Mouse (Mus musculus): ENCODE measurements around the gene Fance. TPM values are rescaled to one million over a fixed set of nuclear protein-coding genes. Genes with fewer than 3 reads are reported as not detected.

Fance gene
- polyA plus RNA-seq, 2 experiments, result 5.5 to 9.4 TPM

GRCm38 (mm10) chr17:28283199-28283598 is 30.1 kb upstream of the Fance start:
- peaks cover 0 to 10% of the 10 kb centered on the region in 2 experiments; a peak in 2 of 4 replicates for H3K4me1 ChIP-seq (replicated peaks; ENCODE audit: control insufficient read depth in 2 of 2, insufficient read depth in 2 of 2, low read length in 1 of 2)
- no peak overlapping the region for H3K4me3 ChIP-seq (ENCODE audit: insufficient read depth in 1 of 2, low read depth in 2 of 2, low read length in 2 of 2)
- no peaks in the 10 kb centered on the region for H3K9me3 ChIP-seq (ENCODE audit: control insufficient read depth, low read length)
- no peak overlapping the region for H3K9ac ChIP-seq (replicated peaks)
- TF ChIP-seq EP300 (IDR thresholded peaks at IDR 0.05; ENCODE audit: low read depth) (no peak), CTCF (IDR thresholded peaks at IDR 0.05; ENCODE audit: low read depth) (no peak)
- no peak for DNase-seq (ENCODE audit: low read depth in 3 of 3, low spot score in 3 of 3)
- H3K36me3 ChIP-seq (replicated peaks; ENCODE audit: control insufficient read depth, insufficient read depth, low read depth), result no peaks in the 10 kb centered on the region
- no peaks in the 10 kb centered on the region for H3K27me3 ChIP-seq (ENCODE audit: control insufficient read depth, insufficient read depth, low read length)
- H3K4me2 ChIP-seq (ENCODE audit: low read depth), result no peak overlapping the region
- no peak for ATAC-seq (ENCODE audit: insufficient read depth)
- H3K27ac ChIP-seq, result no peak overlapping the region
- 70% methylated on average over 10 of the region's 10 CpGs for WGBS (ENCODE audit: insufficient replicate concordance)

- no peaks in the 10 kb centered on the region for H3K27me3 ChIP-seq (ENCODE audit: control insufficient read depth, insufficient read depth, low read length)
- no peaks in the 10 kb centered on the region for H3K36me3 ChIP-seq (replicated peaks; ENCODE audit: control insufficient read depth, insufficient read depth, low read depth)
- 55% methylated on average over 10 of the region's 10 CpGs for WGBS (ENCODE audit: insufficient replicate concordance)
- H3K9ac ChIP-seq (replicated peaks), result no peak overlapping the region
- no peak overlapping the region for H3K27ac ChIP-seq
- TF ChIP-seq CTCF (IDR thresholded peaks at IDR 0.05; ENCODE audit: low read depth) (no peak), EP300 (IDR thresholded peaks at IDR 0.05; ENCODE audit: low read depth) (no peak)
- H3K4me2 ChIP-seq (ENCODE audit: low read depth), result no peak overlapping the region
- DNase-seq (ENCODE audit: low read depth in 3 of 3, low spot score in 3 of 3) (no peak), ATAC-seq (ENCODE audit: insufficient read depth) (no peak)
- H3K4me1 ChIP-seq (replicated peaks; ENCODE audit: control insufficient read depth in 2 of 2, insufficient read depth in 2 of 2, low read length in 1 of 2), result peaks cover 0 to 7% of the 10 kb centered on the region in 2 experiments; a peak in 3 of 4 replicates
- no peaks in the 10 kb centered on the region for H3K9me3 ChIP-seq (ENCODE audit: control insufficient read depth, low read length)
- H3K4me3 ChIP-seq (ENCODE audit: insufficient read depth in 1 of 2, low read depth in 2 of 2, low read length in 2 of 2), result no peak overlapping the region
Observed at GRCm38 (mm10) chr17:28286133-28286532, 27.2 kb upstream of the Fance start.

- TF ChIP-seq CTCF (IDR thresholded peaks at IDR 0.05; ENCODE audit: low read depth) (peak; percentile 20; the same call in 1 of the 2 replicates), EP300 (IDR thresholded peaks at IDR 0.05; ENCODE audit: low read depth) (no peak)
- no peak for ATAC-seq (ENCODE audit: insufficient read depth)
- WGBS (ENCODE audit: insufficient replicate concordance), result 56% methylated on average over 5 of the region's 5 CpGs
- no peaks in the 10 kb centered on the region for H3K36me3 ChIP-seq (replicated peaks; ENCODE audit: control insufficient read depth, insufficient read depth, low read depth)
- no peak overlapping the region for H3K27ac ChIP-seq
- no peaks in the 10 kb centered on the region for H3K27me3 ChIP-seq (ENCODE audit: control insufficient read depth, insufficient read depth, low read length)
- H3K4me1 ChIP-seq (replicated peaks; ENCODE audit: control insufficient read depth in 2 of 2, insufficient read depth in 2 of 2, low read length in 1 of 2), result peaks cover 0 to 11% of the 10 kb centered on the region in 2 experiments; a peak in 3 of 4 replicates
- no peak overlapping the region for H3K9ac ChIP-seq (replicated peaks)
- H3K9me3 ChIP-seq (ENCODE audit: control insufficient read depth, low read length), result no peaks in the 10 kb centered on the region
- H3K4me2 ChIP-seq (ENCODE audit: low read depth), result no peak overlapping the region
- H3K4me3 ChIP-seq (ENCODE audit: insufficient read depth in 1 of 2, low read depth in 2 of 2, low read length in 2 of 2), result no peak overlapping the region
- DNase-seq (ENCODE audit: low read depth in 3 of 3, low spot score in 3 of 3), result no peak
Observed at GRCm38 (mm10) chr17:28286964-28287363, 26.4 kb upstream of the Fance start.

- Histone ChIP-seq H3K4me2 (ENCODE audit: low read depth) (no peak overlapping the region), H3K27me3 (ENCODE audit: control insufficient read depth, insufficient read depth, low read length) (no peaks in the 10 kb centered on the region), H3K27ac (no peak overlapping the region), H3K4me1 (replicated peaks; ENCODE audit: control insufficient read depth in 2 of 2, insufficient read depth in 2 of 2, low read length in 1 of 2) (peaks cover 0 to 11% of the 10 kb centered on the region in 2 experiments; a peak in 3 of 4 replicates), H3K9me3 (ENCODE audit: control insufficient read depth, low read length) (no peaks in the 10 kb centered on the region), H3K36me3 (replicated peaks; ENCODE audit: control insufficient read depth, insufficient read depth, low read depth) (no peaks in the 10 kb centered on the region), H3K4me3 (ENCODE audit: insufficient read depth in 1 of 2, low read depth in 2 of 2, low read length in 2 of 2) (no peak overlapping the region), H3K9ac (replicated peaks) (no peak overlapping the region)
- no peak for TF ChIP-seq EP300 (IDR thresholded peaks at IDR 0.05; ENCODE audit: low read depth)
- TF ChIP-seq CTCF (IDR thresholded peaks at IDR 0.05; ENCODE audit: low read depth), result no peak
- ATAC-seq (ENCODE audit: insufficient read depth), result peak; percentile 35; the same call in 1 of the 2 replicates
- 47% methylated on average over 8 of the region's 8 CpGs for WGBS (ENCODE audit: insufficient replicate concordance)
- DNase-seq (ENCODE audit: low read depth in 3 of 3, low spot score in 3 of 3), result no peak
Observed at GRCm38 (mm10) chr17:28287578-28287977, 25.7 kb upstream of the Fance start.

GRCm38 (mm10) chr17:28287980-28288379 is 25.3 kb upstream of the Fance start:
- Histone ChIP-seq H3K4me1 (replicated peaks; ENCODE audit: control insufficient read depth in 2 of 2, insufficient read depth in 2 of 2, low read length in 1 of 2) (peaks cover 0 to 11% of the 10 kb centered on the region in 2 experiments; a peak in 3 of 4 replicates), H3K4me2 (ENCODE audit: low read depth) (no peak overlapping the region), H3K36me3 (replicated peaks; ENCODE audit: control insufficient read depth, insufficient read depth, low read depth) (no peaks in the 10 kb centered on the region), H3K27me3 (ENCODE audit: control insufficient read depth, insufficient read depth, low read length) (no peaks in the 10 kb centered on the region), H3K4me3 (ENCODE audit: insufficient read depth in 1 of 2, low read depth in 2 of 2, low read length in 2 of 2) (no peak overlapping the region), H3K9me3 (ENCODE audit: control insufficient read depth, low read length) (no peaks in the 10 kb centered on the region), H3K27ac (no peak overlapping the region), H3K9ac (replicated peaks) (no peak overlapping the region)
- ATAC-seq (ENCODE audit: insufficient read depth), result no peak; the same call in 1 of the 2 replicates
- TF ChIP-seq EP300 (IDR thresholded peaks at IDR 0.05; ENCODE audit: low read depth) (no peak), CTCF (IDR thresholded peaks at IDR 0.05; ENCODE audit: low read depth) (peak; percentile 63)
- 48% methylated on average over 5 of the region's 5 CpGs for WGBS (ENCODE audit: insufficient replicate concordance)
- no peak for DNase-seq (ENCODE audit: low read depth in 3 of 3, low spot score in 3 of 3)

Measured in liver, embryonic 14.5 days (tissue).